Mouse (Mus musculus): ENCODE results near the gene Fam171a1. TPM values are rescaled to one million over a fixed set of nuclear protein-coding genes. Genes with fewer than 3 reads are reported as not detected.

The Fam171a1 gene
- polyA plus RNA-seq, 1 experiment from 2014 or later = 34.0 TPM

DNA sequence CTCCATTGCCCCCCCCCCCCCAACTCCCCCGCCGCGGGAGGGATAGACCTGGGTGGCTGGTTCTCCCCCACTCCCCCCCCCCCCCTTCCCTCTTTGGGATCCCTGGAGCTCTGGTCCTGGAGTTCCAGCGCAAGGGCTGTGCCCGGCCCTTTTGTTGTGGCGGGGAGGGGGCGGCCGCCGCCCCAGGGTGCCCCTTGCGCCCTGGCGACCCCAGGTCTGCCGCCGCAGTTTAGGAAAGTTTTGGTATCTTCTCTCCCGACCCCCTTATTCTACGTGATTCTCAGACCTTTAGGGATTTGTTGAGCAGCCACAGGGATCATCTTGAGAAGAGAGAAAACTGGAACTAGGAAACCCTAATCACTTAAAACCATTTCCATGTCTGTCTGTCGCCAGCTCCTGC is 4.9 kb downstream of the Fam171a1 start:
- Histone ChIP-seq H3K36me3 (no peaks in the 10 kb centered on the region), H3K4me1 (peaks cover 19% of the 10 kb centered on the region; the same call in 1 of the 2 replicates), H3K27me3 (ENCODE audit: insufficient read depth, poor library complexity, severe bottlenecking) (no peaks in the 10 kb centered on the region), H3K27ac (peak overlapping the region; percentile 96), H3K4me3 (peak overlapping the region; percentile 84), H3K9me3 (no peaks in the 10 kb centered on the region)
- DNase-seq (ENCODE audit: low spot score) = no peak
- WGBS = under 1% methylated on average over 10 of the region's 16 CpGs

GRCm38 (mm10) chr2:3119371-3119935 is 5.4 kb downstream of the Fam171a1 start:
- no peaks in the 10 kb centered on the region for H3K9me3 ChIP-seq
- 27% methylated on average over 4 of the region's 4 CpGs for WGBS
- H3K27me3 ChIP-seq (ENCODE audit: insufficient read depth, poor library complexity, severe bottlenecking) = no peaks in the 10 kb centered on the region
- peak overlapping the region; percentile 84 for H3K4me3 ChIP-seq
- H3K4me1 ChIP-seq = peaks cover 19% of the 10 kb centered on the region; the same call in 1 of the 2 replicates
- H3K27ac ChIP-seq = peak overlapping the region; percentile 96
- H3K36me3 ChIP-seq = no peaks in the 10 kb centered on the region
- DNase-seq (ENCODE audit: low spot score) = no peak

DNA sequence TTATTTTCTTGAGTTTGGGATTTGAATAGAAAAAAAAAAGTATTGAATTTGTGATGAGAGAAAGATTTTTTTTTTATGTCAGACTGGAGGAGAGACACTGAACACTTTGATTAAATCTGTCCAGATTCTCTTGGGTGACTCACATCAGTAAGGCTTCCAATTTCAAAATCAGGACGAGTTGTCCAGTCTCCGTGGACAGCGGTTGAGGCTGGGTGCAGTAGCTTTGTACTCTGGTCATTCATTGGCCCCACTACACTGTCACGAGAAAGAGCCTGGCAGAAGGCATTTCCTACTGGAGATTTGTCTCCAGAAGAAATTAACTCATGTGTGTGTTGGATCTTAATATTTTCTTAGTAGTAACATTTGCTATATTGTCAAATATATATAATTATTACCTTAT is 8.5 kb downstream of the Fam171a1 start:
- Histone ChIP-seq H3K27ac (no peak overlapping the region), H3K27me3 (ENCODE audit: insufficient read depth, poor library complexity, severe bottlenecking) (no peaks in the 10 kb centered on the region), H3K4me3 (no peak overlapping the region), H3K4me1 (peaks cover 19% of the 10 kb centered on the region; the same call in 1 of the 2 replicates), H3K36me3 (no peaks in the 10 kb centered on the region), H3K9me3 (no peaks in the 10 kb centered on the region)
- DNase-seq (ENCODE audit: low spot score) = no peak
- WGBS = 68% methylated on average over 4 of the region's 4 CpGs

- no peak for DNase-seq (ENCODE audit: low spot score)
Observed at GRCm38 (mm10) chr2:3127256-3127883, 13.3 kb downstream of the Fam171a1 start.

GRCm38 (mm10) chr2:3128344-3128871 is 14.4 kb downstream of the Fam171a1 start:
- peaks cover 25% of the 10 kb centered on the region for H3K4me1 ChIP-seq
- no peaks in the 10 kb centered on the region for H3K36me3 ChIP-seq
- no peaks in the 10 kb centered on the region for H3K9me3 ChIP-seq
- H3K27ac ChIP-seq = no peak overlapping the region
- no peak for DNase-seq (ENCODE audit: low spot score)
- WGBS = 74% methylated on average over 4 of the region's 4 CpGs
- H3K27me3 ChIP-seq (ENCODE audit: insufficient read depth, poor library complexity, severe bottlenecking) = no peaks in the 10 kb centered on the region
- no peak overlapping the region for H3K4me3 ChIP-seq

More at GRCm38 (mm10) chr2:3127256-3127883, 13.3 kb downstream of the Fam171a1 start:
- WGBS = 85% methylated on average over 4 of the region's 4 CpGs
- no peak overlapping the region for H3K4me3 ChIP-seq
- H3K9me3 ChIP-seq = no peaks in the 10 kb centered on the region
- no peaks in the 10 kb centered on the region for H3K27me3 ChIP-seq (ENCODE audit: insufficient read depth, poor library complexity, severe bottlenecking)
- H3K36me3 ChIP-seq = no peaks in the 10 kb centered on the region
- H3K4me1 ChIP-seq = peaks cover 17% of the 10 kb centered on the region
- H3K27ac ChIP-seq = no peak overlapping the region

- Histone ChIP-seq H3K36me3 (no peaks in the 10 kb centered on the region), H3K27ac (no peak overlapping the region), H3K27me3 (ENCODE audit: insufficient read depth, poor library complexity, severe bottlenecking) (no peaks in the 10 kb centered on the region), H3K9me3 (no peaks in the 10 kb centered on the region), H3K4me3 (no peak overlapping the region), H3K4me1 (peaks cover 24% of the 10 kb centered on the region)
- 62% methylated on average over 2 of the region's 2 CpGs for WGBS
- no peak for DNase-seq (ENCODE audit: low spot score)
Observed at GRCm38 (mm10) chr2:3128910-3129309, 14.9 kb downstream of the Fam171a1 start.

DNA sequence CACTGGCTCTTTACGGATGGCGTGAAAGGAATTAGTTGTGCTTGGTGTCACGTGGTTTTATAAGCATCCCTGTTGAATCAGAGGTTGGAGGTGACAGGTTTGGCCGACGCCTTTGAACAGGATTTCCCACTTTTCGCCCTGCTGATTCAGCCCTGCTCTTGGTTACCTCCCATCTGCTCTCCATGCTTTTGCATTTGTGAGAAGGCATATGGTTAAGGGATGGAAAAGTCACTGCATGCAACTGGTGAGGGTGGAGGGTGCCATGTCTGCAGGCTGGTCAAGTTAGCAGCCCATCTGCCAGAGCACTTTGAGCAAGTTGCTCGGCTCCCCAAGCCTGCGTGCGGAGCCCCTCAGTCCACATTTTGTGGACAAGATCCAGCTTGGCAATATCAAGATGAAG is 18.4 kb downstream of the Fam171a1 start:
- 84% methylated on average over 9 of the region's 9 CpGs for WGBS
- peaks cover 42% of the 10 kb centered on the region for H3K4me1 ChIP-seq
- no peaks in the 10 kb centered on the region for H3K9me3 ChIP-seq
- H3K27ac ChIP-seq = no peak overlapping the region
- H3K27me3 ChIP-seq (ENCODE audit: insufficient read depth, poor library complexity, severe bottlenecking) = no peaks in the 10 kb centered on the region
- no peaks in the 10 kb centered on the region for H3K36me3 ChIP-seq
- no peak for DNase-seq (ENCODE audit: low spot score)
- H3K4me3 ChIP-seq = no peak overlapping the region

GRCm38 (mm10) chr2:3134580-3135296 is 20.7 kb downstream of the Fam171a1 start:
- no peaks in the 10 kb centered on the region for H3K36me3 ChIP-seq
- H3K4me3 ChIP-seq = no peak overlapping the region
- DNase-seq (ENCODE audit: low spot score) = no peak
- 0 out of 2 replicates have a peak overlapping the region, but pooled peaks have one; percentile 52 for H3K27ac ChIP-seq
- no peaks in the 10 kb centered on the region for H3K9me3 ChIP-seq
- no peaks in the 10 kb centered on the region for H3K27me3 ChIP-seq (ENCODE audit: insufficient read depth, poor library complexity, severe bottlenecking)
- H3K4me1 ChIP-seq = peaks cover 47% of the 10 kb centered on the region
- 52% methylated on average over 12 of the region's 12 CpGs for WGBS

DNA sequence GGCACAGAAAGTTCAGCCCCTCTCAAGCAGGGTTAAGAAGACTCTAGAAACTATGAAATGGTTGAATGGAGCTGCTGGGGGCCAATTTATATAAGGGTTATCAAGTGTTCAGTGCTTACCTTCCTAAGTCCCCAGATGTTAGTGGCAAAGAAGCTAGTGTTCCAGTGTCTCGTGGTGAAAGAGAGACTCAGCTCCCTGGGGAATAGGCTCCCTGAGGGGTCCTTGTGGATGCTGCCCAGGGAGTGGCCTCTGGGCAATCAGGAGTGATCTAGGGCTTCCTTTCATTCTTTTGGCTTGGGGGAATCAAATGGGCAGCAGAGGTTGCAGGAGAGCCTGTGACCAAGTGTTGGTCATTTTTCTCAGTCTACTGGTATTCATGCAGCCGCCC is 21.3 kb downstream of the Fam171a1 start:
- Histone ChIP-seq H3K4me1 (peaks cover 49% of the 10 kb centered on the region), H3K9me3 (no peaks in the 10 kb centered on the region), H3K27ac (0 out of 2 replicates have a peak overlapping the region, but pooled peaks have one; percentile 52), H3K36me3 (no peaks in the 10 kb centered on the region), H3K27me3 (ENCODE audit: insufficient read depth, poor library complexity, severe bottlenecking) (no peaks in the 10 kb centered on the region), H3K4me3 (no peak overlapping the region)
- no peak for DNase-seq (ENCODE audit: low spot score)
- WGBS = 68% methylated on average over 2 of the region's 2 CpGs

DNA sequence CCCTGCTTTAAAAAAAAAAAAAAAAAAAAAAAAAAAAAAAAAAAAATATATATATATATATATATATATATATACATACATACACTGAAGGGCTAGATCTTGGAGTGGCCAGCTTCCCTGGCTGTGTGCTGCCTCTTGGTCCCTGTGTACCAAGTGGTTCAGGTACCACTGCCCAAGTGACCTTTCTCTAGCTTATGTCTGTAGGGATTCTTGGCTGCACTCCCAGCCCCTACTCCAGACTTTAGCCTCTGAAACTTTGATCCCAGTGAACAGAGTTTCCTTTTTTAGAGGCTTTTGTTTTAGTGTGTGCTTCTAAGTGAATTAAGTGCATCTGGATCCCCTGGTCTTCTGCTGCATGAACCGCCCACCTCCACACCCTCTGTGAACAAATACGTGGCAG is 24.3 kb downstream of the Fam171a1 start:
- Histone ChIP-seq H3K27me3 (ENCODE audit: insufficient read depth, poor library complexity, severe bottlenecking) (no peaks in the 10 kb centered on the region), H3K4me3 (no peak overlapping the region), H3K9me3 (no peaks in the 10 kb centered on the region), H3K36me3 (no peaks in the 10 kb centered on the region), H3K27ac (no peak overlapping the region), H3K4me1 (peaks cover 57% of the 10 kb centered on the region)
- WGBS = 65% methylated on average over 2 of the region's 2 CpGs
- no peak for DNase-seq (ENCODE audit: low spot score)

DNA sequence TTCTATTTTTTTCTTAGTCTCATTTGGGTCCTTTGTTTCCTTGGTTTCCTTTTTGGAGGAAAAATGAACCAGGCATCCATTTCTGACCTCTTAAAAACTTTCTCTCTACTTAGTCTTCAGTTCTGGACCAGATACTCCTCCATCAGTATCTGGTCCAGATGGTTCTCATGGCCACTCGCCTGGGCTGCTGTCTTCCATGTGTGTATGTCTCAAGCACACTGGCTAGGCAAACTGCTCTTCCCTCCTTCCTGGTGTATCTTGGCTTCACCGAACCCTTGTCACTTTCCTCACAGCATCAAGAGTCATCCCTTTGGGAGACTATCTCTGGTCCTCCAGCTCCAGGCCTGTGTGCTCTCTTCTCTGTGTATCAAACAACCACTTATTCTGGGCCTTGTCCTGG is 25.0 kb downstream of the Fam171a1 start:
- no peaks in the 10 kb centered on the region for H3K27me3 ChIP-seq (ENCODE audit: insufficient read depth, poor library complexity, severe bottlenecking)
- H3K9me3 ChIP-seq = no peaks in the 10 kb centered on the region
- H3K36me3 ChIP-seq = no peaks in the 10 kb centered on the region
- no peak overlapping the region for H3K4me3 ChIP-seq
- peaks cover 58% of the 10 kb centered on the region for H3K4me1 ChIP-seq
- 72% methylated on average over 2 of the region's 2 CpGs for WGBS
- no peak for DNase-seq (ENCODE audit: low spot score)
- H3K27ac ChIP-seq = peak overlapping the region; percentile 18; the same call in 1 of the 2 replicates

GRCm38 (mm10) chr2:3139578-3139977 is 25.6 kb downstream of the Fam171a1 start:
- Histone ChIP-seq H3K4me1 (peaks cover 57% of the 10 kb centered on the region), H3K27ac (peak overlapping the region; percentile 18; the same call in 1 of the 2 replicates), H3K4me3 (no peak overlapping the region), H3K36me3 (no peaks in the 10 kb centered on the region), H3K9me3 (no peaks in the 10 kb centered on the region), H3K27me3 (ENCODE audit: insufficient read depth, poor library complexity, severe bottlenecking) (no peaks in the 10 kb centered on the region)
- WGBS = 47% methylated on average over 3 of the region's 3 CpGs
- DNase-seq (ENCODE audit: low spot score) = no peak

DNA sequence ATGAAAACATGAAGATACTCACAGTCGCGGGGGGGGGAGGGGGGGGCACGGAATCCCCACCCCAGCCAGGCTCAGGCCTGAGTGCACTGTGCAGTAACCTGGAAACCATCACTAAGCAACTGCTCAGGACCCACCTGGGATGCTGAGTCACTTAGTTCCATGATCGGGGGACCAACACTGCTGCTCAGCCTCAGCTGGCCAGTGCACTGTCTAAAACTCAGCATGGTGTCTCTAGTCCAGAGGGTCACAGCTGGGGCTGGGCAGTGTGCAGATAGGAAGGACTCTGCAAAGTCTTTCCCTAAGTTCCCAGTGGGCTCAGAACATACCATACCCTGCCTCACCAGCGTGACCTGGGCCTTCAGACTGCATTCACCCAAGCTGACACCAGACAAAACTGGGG is 26.6 kb downstream of the Fam171a1 start:
- DNase-seq (ENCODE audit: low spot score) = no peak
- Histone ChIP-seq H3K27me3 (ENCODE audit: insufficient read depth, poor library complexity, severe bottlenecking) (no peaks in the 10 kb centered on the region), H3K27ac (peak overlapping the region; percentile 57), H3K9me3 (no peaks in the 10 kb centered on the region), H3K36me3 (no peaks in the 10 kb centered on the region), H3K4me1 (peaks cover 57% of the 10 kb centered on the region), H3K4me3 (no peak overlapping the region)
- WGBS = 65% methylated on average over 5 of the region's 5 CpGs

Measured in heart, embryonic 10.5 days (tissue).